Mouse (Mus musculus) midbrain, embryonic 11.5 days (tissue): ENCODE data around the gene Col5a2. TPM values are rescaled to one million over a fixed set of nuclear protein-coding genes. Genes with fewer than 3 reads are reported as not detected.

Experiments
- polyA plus RNA-seq: library from polyadenylated mRNA; unstranded; fragments of >200 nt; fragmentation: Nextera tagmentation; extraction: Ambion mirVana; gene quantifications from 2 replicates; pipeline ENCODE4 v1.2.1, GENCODE M21; 2014

The Col5a2 gene
- polyA plus RNA-seq, 1 experiment from 2014 or later: 25.5 TPM

Other genes with a start within 250 kb of the Col5a2 start
- gene Col3a1, start 191.7 kb downstream of the Col5a2 start, polyA plus RNA-seq: 400 and 432 TPM in 2 replicates